Mouse (Mus musculus): ENCODE results near the gene Gclc. TPM values are rescaled to one million over a fixed set of nuclear protein-coding genes. Genes with fewer than 3 reads are reported as not detected.

Gene Gclc
- total and polyA plus RNA-seq, 2 experiments from 2014 or later = 14.4 to 28.4 TPM

GRCm38 (mm10) chr9:77802461-77802860, 48.1 kb downstream of the Gclc start:
- no peak overlapping the region for H3K4me3 ChIP-seq (ENCODE audit: low read depth, low read length)
- no peaks in the 10 kb centered on the region; the same call in 1 of the 2 replicates for H3K27me3 ChIP-seq (ENCODE audit: insufficient read depth, low read length)
- H3K4me1 ChIP-seq (ENCODE audit: insufficient read depth) = no peaks in the 10 kb centered on the region
- no peak overlapping the region for H3K4me2 ChIP-seq (ENCODE audit: low read depth)
- 53% methylated on average over 7 of the region's 7 CpGs for WGBS
- no peaks in the 10 kb centered on the region for H3K9me3 ChIP-seq (ENCODE audit: low read length)
- ATAC-seq = no peak
- peak; percentile 67 for DNase-seq
- peak; percentile 68 for TF ChIP-seq CTCF (IDR thresholded peaks at IDR 0.05; ENCODE audit: low read depth)
- no peaks in the 10 kb centered on the region for H3K36me3 ChIP-seq (ENCODE audit: insufficient read depth)
- H3K27ac ChIP-seq (ENCODE audit: low read depth, low read length) = no peak overlapping the region
- no peak overlapping the region for H3K9ac ChIP-seq

- Histone ChIP-seq H3K4me3 (ENCODE audit: low read depth, low read length) (0 out of 2 replicates have a peak overlapping the region, but pooled peaks have one; percentile 2), H3K4me2 (ENCODE audit: low read depth) (peak overlapping the region; percentile 35), H3K27ac (ENCODE audit: low read depth, low read length) (no peak overlapping the region), H3K9me3 (ENCODE audit: low read length) (no peaks in the 10 kb centered on the region), H3K4me1 (ENCODE audit: insufficient read depth) (no peaks in the 10 kb centered on the region), H3K36me3 (ENCODE audit: insufficient read depth) (no peaks in the 10 kb centered on the region), H3K27me3 (ENCODE audit: insufficient read depth, low read length) (no peaks in the 10 kb centered on the region; the same call in 1 of the 2 replicates), H3K9ac (peak overlapping the region; percentile 31)
- TF ChIP-seq CTCF (IDR thresholded peaks at IDR 0.05; ENCODE audit: low read depth) = no peak
- no peak for DNase-seq
- ATAC-seq = peak; percentile 38
- 32% methylated on average over 3 of the region's 3 CpGs for WGBS
Observed at GRCm38 (mm10) chr9:77806426-77806825, 52.1 kb downstream of the Gclc start.

- peak overlapping the region; percentile 35 for H3K4me2 ChIP-seq (ENCODE audit: low read depth)
- DNase-seq (peak; percentile 94), ATAC-seq (peak; percentile 96)
- 11% methylated on average over 12 of the region's 12 CpGs for WGBS
- H3K4me1 ChIP-seq (ENCODE audit: insufficient read depth) = no peaks in the 10 kb centered on the region
- H3K27ac ChIP-seq (ENCODE audit: low read depth, low read length) = no peak overlapping the region
- peak overlapping the region; percentile 31 for H3K9ac ChIP-seq
- no peaks in the 10 kb centered on the region for H3K36me3 ChIP-seq (ENCODE audit: insufficient read depth)
- H3K9me3 ChIP-seq (ENCODE audit: low read length) = no peaks in the 10 kb centered on the region
- 0 out of 2 replicates have a peak overlapping the region, but pooled peaks have one; percentile 2 for H3K4me3 ChIP-seq (ENCODE audit: low read depth, low read length)
- no peaks in the 10 kb centered on the region; the same call in 1 of the 2 replicates for H3K27me3 ChIP-seq (ENCODE audit: insufficient read depth, low read length)
- TF ChIP-seq CTCF (IDR thresholded peaks at IDR 0.05; ENCODE audit: low read depth) = peak; percentile 99
Observed at GRCm38 (mm10) chr9:77806842-77807668, 52.7 kb downstream of the Gclc start.

- no peak for ATAC-seq
Observed at GRCm38 (mm10) chr9:77808481-77808880, 54.1 kb downstream of the Gclc start.

GRCm38 (mm10) chr9:77818858-77819257, 64.5 kb downstream of the Gclc start:
- Histone ChIP-seq H3K27me3 (ENCODE audit: insufficient read depth, low read length) (no peaks in the 10 kb centered on the region), H3K4me2 (ENCODE audit: low read depth) (no peak overlapping the region), H3K9ac (no peak overlapping the region), H3K4me1 (ENCODE audit: insufficient read depth) (no peaks in the 10 kb centered on the region), H3K9me3 (ENCODE audit: low read length) (no peaks in the 10 kb centered on the region), H3K27ac (ENCODE audit: low read depth, low read length) (no peak overlapping the region), H3K4me3 (ENCODE audit: low read depth, low read length) (no peak overlapping the region), H3K36me3 (ENCODE audit: insufficient read depth) (no peaks in the 10 kb centered on the region)
- no peak for DNase-seq
- WGBS = 83% methylated on average over 7 of the region's 7 CpGs
- no peak for ATAC-seq
- no peak for TF ChIP-seq CTCF (IDR thresholded peaks at IDR 0.05; ENCODE audit: low read depth)

More at GRCm38 (mm10) chr9:77808481-77808880, 54.1 kb downstream of the Gclc start:
- Histone ChIP-seq H3K9me3 (ENCODE audit: low read length) (no peaks in the 10 kb centered on the region), H3K4me1 (ENCODE audit: insufficient read depth) (no peaks in the 10 kb centered on the region), H3K9ac (no peak overlapping the region), H3K4me2 (ENCODE audit: low read depth) (no peak overlapping the region), H3K27ac (ENCODE audit: low read depth, low read length) (no peak overlapping the region), H3K4me3 (ENCODE audit: low read depth, low read length) (no peak overlapping the region), H3K36me3 (ENCODE audit: insufficient read depth) (no peaks in the 10 kb centered on the region), H3K27me3 (ENCODE audit: insufficient read depth, low read length) (no peaks in the 10 kb centered on the region; the same call in 1 of the 2 replicates)
- WGBS = 87% methylated on average over 6 of the region's 6 CpGs
- TF ChIP-seq CTCF (IDR thresholded peaks at IDR 0.05; ENCODE audit: low read depth) = no peak
- no peak for DNase-seq

- no peak overlapping the region for H3K4me2 ChIP-seq (ENCODE audit: low read depth)
- 83% methylated on average over 2 of the region's 2 CpGs for WGBS
Observed at GRCm38 (mm10) chr9:77819318-77819717, 65.0 kb downstream of the Gclc start.

GRCm38 (mm10) chr9:77820836-77821235, 66.5 kb downstream of the Gclc start:
- ATAC-seq (no peak), DNase-seq (no peak)
- no peak for TF ChIP-seq CTCF (IDR thresholded peaks at IDR 0.05; ENCODE audit: low read depth)
- Histone ChIP-seq H3K9ac (no peak overlapping the region), H3K4me2 (ENCODE audit: low read depth) (no peak overlapping the region), H3K4me3 (ENCODE audit: low read depth, low read length) (no peak overlapping the region), H3K27ac (ENCODE audit: low read depth, low read length) (no peak overlapping the region), H3K27me3 (ENCODE audit: insufficient read depth, low read length) (no peaks in the 10 kb centered on the region), H3K36me3 (ENCODE audit: insufficient read depth) (no peaks in the 10 kb centered on the region), H3K4me1 (ENCODE audit: insufficient read depth) (no peaks in the 10 kb centered on the region), H3K9me3 (ENCODE audit: low read length) (no peaks in the 10 kb centered on the region)
- WGBS = 80% methylated on average over 4 of the region's 4 CpGs

More at GRCm38 (mm10) chr9:77819318-77819717, 65.0 kb downstream of the Gclc start:
- DNase-seq (no peak), ATAC-seq (no peak)
- no peak for TF ChIP-seq CTCF (IDR thresholded peaks at IDR 0.05; ENCODE audit: low read depth)
- no peak overlapping the region for H3K27ac ChIP-seq (ENCODE audit: low read depth, low read length)
- no peaks in the 10 kb centered on the region for H3K4me1 ChIP-seq (ENCODE audit: insufficient read depth)
- no peak overlapping the region for H3K9ac ChIP-seq
- no peaks in the 10 kb centered on the region for H3K9me3 ChIP-seq (ENCODE audit: low read length)
- no peaks in the 10 kb centered on the region for H3K27me3 ChIP-seq (ENCODE audit: insufficient read depth, low read length)
- no peaks in the 10 kb centered on the region for H3K36me3 ChIP-seq (ENCODE audit: insufficient read depth)
- H3K4me3 ChIP-seq (ENCODE audit: low read depth, low read length) = no peak overlapping the region

Data from forebrain, postnatal 0 days (tissue).